Mouse (Mus musculus) urinary bladder, postnatal 14 days (tissue): ENCODE measurements at regions not wholly inside any gene's neighbourhood (a gene's known extent, or its start where the extent isn't known, plus 50 kb on each side); places are given as distances from the start of the nearest gene placed in this dataset.

Experiments used
- DNase-seq: peaks from one replicate; pipeline ENCODE4 v3.0.0; 2021; ENCODE audit warnings: low spot score

DNA sequence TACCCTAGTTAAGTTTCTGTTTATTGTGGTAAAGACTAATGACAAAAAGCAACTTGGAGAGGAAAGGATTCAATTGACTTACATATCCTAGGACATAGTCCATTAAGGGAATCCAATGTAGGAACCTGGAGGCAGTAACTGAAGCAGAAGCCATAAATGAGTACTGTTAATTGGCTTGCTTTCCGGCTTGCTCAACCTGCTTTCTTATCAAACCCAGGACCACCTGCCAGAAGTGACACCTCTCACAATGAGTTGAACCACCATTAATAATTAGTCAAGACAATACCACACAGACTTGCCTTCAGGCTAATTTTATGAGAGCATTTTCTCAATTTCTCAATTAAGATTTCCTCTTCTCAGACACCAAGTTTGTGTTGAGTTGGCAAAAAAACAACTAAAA lies 148.8 kb downstream of the Ccser2 start:
- DNase-seq, result no peak

DNA sequence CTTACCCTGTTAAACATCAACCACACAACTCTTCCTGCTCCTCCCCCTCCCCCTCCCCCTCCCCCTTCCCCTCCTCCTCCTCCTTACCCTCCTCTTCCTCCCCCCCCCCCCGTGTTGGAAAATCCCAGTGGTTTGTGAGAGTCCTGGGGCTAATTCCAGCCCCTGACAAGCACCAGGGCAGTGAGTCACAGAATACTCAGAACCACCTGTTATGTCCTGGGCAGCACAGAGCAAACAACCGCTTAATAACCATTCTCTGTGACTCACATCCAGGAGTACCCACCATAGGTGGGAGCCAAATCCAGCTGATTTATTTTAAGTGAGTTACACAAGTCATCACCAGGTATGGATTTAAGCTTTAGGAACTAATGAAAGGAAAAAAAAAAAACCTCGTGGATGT lies 166.2 kb downstream of the Ccser2 start:
- DNase-seq, result no peak

DNA sequence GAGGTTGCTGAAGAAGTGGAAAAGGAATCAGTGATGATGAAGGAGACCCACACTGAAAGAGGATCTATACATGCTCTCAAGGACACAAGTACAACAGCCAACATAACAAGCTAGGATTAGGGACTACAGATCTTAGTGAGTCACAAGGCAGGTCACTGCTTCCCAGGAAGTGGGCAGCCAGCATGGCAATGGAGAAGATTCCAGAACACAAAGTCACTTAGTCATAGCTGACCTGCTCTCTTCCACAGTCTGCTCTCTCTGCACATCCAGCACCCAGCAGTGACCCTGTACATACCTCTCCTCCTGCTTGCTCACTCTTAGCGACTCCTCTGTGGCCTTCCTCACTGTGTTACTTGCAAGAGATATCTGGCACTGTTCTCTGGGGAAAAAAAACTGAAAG lies 168.8 kb downstream of the Ccser2 start:
- DNase-seq, result no peak

- DNase-seq, result no peak
Measured at GRCm38 (mm10) chr14:36781882-36782281, 186.7 kb downstream of the Ccser2 start.

- no peak for DNase-seq
Measured at GRCm38 (mm10) chr14:36778956-36779355, 189.6 kb downstream of the Ccser2 start.

DNA sequence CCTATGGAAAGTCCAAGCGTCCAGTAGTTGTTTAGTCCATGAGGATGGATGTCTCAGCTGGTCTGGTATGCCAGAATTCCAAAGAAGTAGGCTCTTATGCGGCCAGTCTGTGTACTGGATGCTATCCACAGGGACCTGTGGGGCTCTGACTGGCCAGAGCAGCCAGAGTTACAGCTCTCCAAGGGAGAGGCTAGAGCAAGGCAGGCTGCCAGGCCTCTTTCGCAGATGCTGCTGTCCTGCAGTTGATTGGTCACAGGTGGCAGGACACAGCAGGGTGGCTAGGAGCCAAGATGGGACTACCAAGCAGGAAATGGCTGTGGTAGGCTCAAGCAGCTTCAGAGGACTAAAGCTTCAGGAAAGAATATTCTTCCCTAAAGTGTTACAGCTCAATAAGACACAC lies 194.2 kb downstream of the Ccser2 start:
- DNase-seq, result peak; percentile 6

DNA sequence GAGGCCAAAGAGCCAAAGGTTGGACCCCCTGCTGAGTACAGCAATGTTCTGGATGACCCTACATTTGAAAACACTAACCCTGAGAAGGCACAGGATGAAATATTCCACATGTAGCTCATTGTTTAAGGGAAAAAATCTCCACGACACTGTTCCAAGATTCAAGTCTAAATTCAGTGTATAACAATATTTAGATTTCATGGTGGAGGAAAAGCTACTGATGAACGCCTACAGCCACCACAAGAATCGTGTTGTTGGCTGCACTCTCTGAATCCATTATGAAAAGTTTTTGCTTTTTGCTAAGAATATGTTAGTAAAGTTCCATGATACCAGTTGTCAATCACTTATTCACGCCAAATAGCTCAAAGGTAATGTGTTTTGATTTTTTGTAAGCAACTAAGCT lies 204.2 kb downstream of the Ccser2 start:
- DNase-seq, result no peak

DNA sequence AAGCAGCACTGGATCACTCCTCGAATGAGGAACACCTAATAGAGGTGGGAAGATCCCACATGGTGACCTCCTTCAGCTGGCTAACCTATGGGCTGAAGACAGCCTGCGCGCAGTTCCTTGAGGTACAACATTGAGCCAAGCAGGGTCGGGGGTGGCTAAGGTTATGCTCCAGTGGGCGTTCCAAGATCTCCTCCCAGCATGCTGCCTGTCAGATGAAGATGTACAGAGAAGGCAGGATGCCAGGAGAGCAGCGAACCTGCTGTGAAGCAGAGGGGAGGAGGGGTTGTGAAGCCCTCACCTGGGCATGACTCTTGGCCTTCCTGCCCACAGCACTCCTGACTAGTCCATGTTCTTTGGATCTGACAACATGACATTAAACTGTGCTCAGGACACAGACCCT lies 212.5 kb downstream of the Ccser2 start:
- no peak for DNase-seq

GRCm38 (mm10) chr14:36748130-36748883 lies 220.3 kb downstream of the Ccser2 start:
- DNase-seq, result no peak

GRCm38 (mm10) chr14:36731095-36731494 lies 237.5 kb downstream of the Ccser2 start:
- no peak for DNase-seq

DNA sequence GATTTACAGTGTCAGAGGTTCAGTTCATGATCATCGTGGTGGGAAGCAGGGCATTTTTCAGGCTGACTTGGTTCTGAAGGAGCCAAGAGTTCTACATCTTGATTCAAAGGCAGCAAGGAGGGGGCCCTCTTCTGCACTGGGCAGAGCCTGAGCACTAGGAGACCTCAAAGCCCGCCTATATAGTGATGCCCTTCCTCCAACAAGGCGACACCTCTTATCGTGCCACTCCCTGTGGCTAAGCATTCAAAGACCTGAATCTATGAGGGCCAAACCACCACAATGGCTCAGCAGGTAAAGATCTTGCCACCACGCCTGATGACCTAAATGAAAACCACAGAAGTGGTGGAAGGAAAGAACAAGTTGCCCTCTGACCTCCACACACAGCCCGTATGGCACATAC lies 242.5 kb downstream of the Ccser2 start:
- no peak for DNase-seq

GRCm38 (mm10) chr14:36715684-36716083 lies 252.9 kb downstream of the Ccser2 start:
- DNase-seq, result no peak

DNA sequence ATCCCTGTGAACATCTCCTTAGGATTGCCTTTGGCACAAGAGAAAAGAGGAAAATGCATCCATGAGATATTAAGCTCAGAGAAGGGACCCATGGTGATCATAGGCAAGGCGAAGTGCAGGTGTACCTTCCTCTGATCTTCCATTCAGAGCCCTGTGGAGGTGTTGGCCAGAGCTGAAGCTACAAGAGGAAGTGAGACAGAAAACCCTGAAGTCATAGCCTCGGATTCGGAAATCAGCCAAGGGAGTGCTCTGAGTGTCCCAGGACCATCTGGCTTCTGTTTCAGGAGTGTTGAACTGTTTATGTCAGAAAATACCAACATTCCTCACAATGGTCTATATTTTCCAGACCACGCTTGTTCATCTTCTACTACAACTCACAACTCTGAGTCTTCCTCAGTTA lies 271.6 kb downstream of the Ccser2 start:
- DNase-seq, result no peak

GRCm38 (mm10) chr14:36691958-36692357 lies 276.6 kb downstream of the Ccser2 start:
- no peak for DNase-seq

DNA sequence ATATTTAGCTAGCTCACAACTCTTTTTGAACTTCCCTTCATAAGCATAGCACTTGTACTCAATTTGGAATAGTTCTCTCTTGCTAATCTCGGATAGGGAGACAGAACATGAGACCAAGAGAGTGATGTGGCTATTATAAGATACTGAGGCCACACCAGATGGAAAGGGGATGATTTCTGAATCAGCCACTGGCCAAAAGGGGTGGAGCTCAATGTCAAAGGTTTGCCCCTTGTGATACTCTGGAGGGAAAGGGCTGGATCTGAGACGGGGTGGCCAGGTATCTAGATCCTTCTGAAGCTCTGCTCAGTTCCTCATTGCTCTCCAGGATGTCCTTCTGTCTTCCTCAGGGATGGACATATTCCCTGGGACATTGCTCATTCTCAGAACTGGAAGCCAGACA lies 277.6 kb downstream of the Ccser2 start:
- DNase-seq, result no peak

DNA sequence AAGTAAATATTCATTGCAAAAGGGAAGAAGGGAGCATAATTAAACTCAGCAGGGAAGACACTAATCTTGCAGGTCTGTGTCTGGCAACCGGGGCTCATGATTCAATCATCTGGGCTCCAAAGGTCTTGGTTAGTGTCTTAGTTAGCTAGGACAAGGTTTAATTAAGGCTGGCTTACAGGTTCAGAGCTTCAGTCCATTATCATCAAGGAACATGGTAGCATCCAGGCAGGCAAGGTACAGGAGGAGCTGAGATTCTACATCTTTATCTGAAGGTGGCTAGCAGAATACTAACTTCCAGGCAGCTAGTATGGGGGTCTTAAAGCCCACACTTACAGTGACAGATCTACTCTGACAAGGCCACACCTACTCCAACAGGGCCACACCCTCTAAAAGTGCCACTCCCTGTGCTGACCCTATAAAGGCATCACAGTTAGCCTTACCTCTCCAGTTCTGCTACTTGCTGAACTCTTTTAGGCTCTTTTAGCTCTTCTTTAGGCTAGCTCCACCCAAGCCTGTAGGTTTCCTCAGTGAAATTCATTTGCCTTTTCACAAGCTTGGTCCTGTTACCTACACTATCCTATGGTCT lies 309.8 kb downstream of the Ccser2 start:
- DNase-seq, result no peak

DNA sequence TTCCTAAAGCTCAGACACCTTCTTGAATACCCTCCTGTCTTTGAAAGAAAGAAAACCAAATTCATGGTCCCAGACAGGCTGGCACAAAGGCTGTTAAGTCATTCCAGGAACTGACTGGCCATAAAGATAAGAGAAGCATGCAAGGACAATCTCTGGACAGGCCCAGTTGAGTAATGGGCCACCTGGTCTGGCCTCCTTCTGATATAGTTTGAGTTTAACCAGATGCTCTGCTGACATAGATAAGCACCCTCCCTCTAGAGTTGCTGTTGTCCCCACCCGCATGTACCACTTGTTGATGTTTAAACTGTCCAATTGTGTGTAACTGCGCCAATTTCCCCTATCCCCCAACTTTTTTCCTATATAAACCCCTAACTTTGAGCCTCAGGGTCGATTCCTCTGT lies 310.4 kb downstream of the Ccser2 start:
- DNase-seq, result no peak

- no peak for DNase-seq
Measured at GRCm38 (mm10) chr14:36652982-36653557, 315.5 kb downstream of the Ccser2 start.

DNA sequence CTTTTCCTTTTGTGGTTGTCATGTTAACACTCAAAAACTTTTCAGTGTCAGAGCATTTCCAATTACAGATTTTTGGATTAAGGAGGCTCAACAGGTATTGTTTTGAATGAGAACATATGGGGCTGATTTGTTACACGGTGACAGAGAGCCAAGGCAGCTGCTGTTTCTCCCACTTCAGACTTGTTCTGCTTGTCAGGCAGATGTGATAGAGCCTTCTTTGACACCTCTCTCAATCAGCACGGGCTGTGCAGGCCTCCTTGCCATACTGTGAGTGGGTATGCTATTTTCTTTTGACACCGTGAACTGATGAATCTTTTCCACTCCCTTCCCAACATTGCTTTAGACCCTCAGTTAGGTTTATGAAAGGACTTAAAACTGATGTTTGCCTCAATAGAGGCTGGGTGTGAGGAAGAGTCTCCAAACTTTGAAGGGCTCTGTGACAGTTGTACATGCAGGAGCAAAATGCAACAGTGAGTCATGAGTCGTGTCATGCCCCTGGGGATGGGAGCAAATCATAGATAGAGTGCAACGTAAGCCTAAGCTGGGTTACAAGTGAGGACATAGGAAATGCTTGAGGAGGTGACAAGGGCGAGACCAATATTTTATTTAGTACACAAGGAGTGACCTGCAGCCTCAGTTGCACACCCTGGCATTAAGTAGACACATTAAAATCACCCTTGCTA lies 317.4 kb downstream of the Ccser2 start:
- DNase-seq, result no peak

DNA sequence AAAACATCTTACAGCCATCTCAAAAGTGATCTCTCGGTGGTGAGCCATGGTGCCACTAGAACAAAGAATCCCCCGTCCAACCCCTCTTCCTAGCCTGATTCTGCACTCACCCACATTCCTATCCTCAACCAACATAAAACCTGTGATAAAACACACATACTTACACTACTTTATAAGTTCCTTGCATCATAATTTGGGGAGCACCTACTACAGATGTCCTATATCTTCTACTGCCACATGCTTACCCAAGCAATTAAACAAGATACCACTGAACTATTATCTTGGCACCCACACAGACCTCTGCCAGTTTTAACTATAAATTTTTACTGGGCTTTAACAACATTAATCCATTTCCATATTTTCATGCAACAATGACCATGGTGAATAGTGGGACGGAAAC lies 321.9 kb downstream of the Ccser2 start:
- DNase-seq, result no peak

DNA sequence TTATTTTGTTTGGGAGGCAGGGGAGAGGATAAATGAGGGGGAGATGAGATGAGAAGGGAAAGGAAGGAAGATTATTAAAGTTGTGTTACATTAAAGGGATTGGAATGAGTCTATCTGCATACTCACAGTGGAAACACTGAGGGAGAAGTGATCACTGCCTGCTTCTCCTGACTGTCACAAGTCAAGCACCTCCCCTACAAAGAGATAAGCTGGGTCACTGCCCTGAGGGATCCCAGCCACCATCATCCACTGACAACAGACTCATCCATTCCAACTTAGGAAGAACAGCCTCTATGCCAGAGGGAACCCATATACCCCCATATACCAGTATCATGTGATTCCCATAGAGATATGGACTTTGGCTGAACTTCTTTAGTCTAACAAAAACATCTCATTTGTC lies 322.3 kb downstream of the Ccser2 start:
- no peak for DNase-seq

- DNase-seq, result no peak
Measured at GRCm38 (mm10) chr14:36624822-36625221, 343.8 kb downstream of the Ccser2 start.

- no peak for DNase-seq
Measured at GRCm38 (mm10) chr14:36624134-36624533, 344.4 kb downstream of the Ccser2 start.
